Mouse (Mus musculus) kidney, adult 9 months (tissue): ENCODE measurements around the gene Ddx43.

ENCODE experiments used
- DNase-seq: peaks from one replicate; pipeline ENCODE4 v3.0.0; 2022

Ddx43 gene

DNA sequence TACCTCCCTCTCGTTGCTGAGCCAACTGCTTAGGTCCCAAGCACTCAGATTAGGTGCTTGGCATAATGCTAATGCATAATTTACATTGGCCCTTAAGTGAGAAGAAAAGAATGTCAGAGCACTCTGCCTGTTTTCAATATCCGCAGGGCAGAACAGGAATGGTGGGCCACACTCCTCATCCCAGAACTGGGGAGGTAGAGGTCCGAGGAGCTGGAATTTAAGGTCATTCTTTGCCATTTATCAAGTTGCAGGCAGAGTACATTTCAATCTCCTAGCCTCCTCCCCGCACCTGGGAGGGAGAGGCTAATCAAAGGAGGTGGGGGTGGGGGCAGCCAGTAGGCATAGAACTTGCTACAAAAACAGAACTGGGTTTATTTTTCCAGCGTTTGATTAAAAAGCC lies 21.2 kb upstream of the Ddx43 start:
- no peak for DNase-seq

DNA sequence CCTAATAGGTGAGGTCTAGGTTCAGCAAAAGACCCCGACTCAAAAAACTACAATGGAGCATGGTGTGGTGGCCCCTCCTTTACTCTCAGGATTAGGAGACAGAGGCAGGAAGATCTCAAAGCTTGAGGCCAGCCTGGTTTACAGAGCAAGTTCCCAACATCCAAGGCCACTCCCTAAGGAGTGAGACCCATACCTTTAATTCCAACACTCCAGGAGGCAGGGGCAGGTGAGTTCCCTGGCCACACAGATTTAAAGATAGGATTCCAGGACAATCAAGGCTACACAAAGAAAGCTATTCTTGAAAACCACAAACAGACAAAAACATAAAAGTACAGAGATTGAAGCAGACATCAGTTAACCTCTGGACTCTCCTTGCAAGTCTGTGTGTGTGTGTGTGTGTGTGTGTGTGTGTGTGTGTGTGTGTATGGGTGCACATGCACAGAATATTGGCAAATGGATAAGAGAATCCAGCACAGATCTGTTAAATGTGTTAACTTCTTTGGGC lies 20.6 kb upstream of the Ddx43 start:
- DNase-seq, result no peak

DNA sequence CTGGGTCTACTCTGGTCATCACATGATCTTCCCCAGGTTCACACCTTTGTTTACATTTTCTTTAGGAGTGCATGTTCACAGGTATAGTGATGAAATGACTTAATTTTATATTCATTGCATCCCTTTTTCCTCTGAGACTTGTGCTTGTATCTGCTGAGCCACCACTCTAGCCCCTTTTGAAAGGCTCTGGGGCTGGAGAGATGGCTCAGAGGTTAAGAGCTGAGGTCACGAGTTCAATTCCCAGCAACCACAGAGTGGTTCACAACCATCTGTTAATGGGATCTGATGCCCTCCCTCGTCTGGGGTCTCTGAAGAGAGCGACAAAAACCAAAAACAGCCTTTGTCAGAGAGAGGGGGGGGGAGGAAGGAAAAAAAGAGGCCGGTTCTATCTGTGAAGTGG lies 20.1 kb upstream of the Ddx43 start:
- no peak for DNase-seq

DNA sequence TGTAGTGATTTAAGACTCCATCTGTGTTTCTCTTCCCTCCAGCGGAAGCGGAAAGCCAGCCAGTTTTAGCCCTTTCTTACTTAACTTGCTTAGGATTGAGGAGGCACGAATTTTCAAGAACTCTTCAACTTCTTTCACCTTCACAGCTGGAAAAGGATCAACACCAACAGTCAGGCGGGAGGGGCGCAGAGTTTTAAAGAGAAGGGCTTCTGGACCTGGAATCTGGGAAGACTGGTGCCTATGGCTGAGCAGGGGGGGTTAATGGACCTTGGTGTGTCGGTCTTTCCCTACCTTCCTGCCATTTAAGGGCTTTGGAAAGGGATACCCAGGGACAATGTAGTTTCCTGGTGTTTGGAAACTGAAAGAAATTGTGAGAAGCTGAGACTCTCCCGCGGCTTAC lies 18.0 kb upstream of the Ddx43 start:
- no peak for DNase-seq

DNA sequence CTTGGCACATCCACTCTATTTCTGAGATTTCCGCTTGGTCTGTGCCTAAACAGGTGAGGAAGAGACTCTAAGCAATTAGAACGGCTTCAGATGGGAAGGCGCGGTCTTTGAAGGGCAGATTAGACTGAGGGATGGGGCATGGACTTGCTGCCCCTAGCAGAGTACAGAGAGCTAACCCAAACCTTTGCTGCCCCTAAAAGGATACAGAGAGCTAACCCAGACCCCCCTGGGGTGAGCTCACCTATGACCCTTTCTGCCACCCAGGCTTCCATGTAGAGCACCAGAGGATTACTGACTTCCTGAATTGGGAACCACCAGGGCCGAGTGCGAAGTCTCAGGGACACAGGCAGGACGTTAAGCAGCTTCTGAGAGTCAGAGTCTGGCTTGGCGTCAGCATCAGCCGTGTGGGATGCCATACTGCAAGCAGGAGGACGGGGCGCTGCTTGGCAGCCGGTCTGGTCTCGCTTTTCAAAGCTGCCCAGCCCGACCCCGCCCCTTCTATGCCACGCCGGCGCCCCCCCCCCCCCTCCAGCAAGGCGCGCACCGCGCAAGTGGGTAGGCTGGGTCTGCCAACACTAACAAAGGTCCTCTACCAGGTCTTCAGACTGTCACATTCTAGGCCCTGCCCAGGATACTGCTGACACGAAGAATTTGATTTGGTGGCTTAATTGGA lies 17.3 kb upstream of the Ddx43 start, which contains the start of gene Ooep:
Gene Ooep, minus strand, starts transcription at position 613 of the 673 bp plus-strand sequence.
- DNase-seq, result no peak

DNA sequence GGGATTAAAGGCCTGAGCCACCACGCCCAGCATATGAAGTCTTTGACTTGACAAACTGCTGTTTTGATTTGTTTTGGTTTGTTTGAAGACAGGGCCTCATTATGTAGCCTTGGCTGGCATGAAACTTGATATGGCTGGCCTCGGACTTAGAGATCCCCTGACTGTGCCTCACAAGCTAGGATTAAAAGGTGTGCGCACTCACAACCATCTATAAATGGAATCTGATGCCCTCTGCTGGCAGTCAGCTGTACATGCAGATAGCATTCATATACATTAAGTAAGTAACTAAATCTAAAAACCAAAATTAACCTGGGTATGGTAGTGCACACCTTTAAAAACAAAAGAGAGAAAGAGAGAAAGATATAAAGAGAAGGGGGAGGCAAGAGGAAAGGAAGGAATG lies 9.7 kb upstream of the Ddx43 start:
- DNase-seq, result peak; percentile 29

DNA sequence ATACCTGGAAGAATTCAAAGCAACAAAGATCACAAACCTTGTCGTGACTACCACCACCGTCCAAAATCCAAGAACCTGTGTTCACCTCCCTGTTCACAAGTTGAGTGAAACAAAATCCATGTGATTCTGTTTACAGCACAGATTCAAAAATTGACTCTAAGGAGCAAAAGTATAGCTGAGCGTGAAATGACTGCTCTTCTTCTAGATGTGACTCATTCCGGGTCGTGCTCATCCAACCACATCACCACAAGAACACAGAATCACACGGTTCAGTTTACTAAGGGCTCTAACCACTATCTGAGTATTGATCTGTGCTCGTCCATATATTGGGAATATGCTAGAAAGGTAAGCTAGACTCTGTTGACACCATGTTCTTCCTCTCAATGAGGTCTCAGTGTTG lies 8.6 kb upstream of the Ddx43 start:
- DNase-seq, result no peak

GRCm38 (mm10) chr9:78389981-78390380 lies 5.6 kb upstream of the Ddx43 start:
- no peak for DNase-seq

DNA sequence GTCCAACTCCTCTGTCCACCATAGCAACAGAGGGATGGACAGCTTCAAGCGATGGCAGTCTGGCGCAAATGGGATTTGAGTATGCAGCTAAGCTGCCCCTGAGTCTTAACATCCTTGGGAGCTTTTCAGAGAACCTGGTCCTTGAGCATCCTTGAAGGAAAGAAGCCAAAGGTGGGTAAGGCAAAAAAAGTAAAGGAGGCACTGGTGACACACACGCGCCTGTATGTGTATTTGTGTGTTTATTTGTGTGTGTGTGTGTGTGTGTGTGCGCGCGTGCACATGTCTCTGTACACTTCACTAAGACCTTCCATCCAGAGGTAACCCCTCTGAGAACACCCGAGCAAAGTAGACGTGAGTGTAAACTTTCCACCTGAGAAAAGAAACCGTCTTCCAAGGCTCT lies 1.8 kb upstream of the Ddx43 start:
- DNase-seq, result no peak

- DNase-seq, result no peak
Observed at GRCm38 (mm10) chr9:78394602-78395001, 975 bp upstream of the Ddx43 start.

GRCm38 (mm10) chr9:78395244-78395629 lies 340 bp upstream of the Ddx43 start:
- no peak for DNase-seq

DNA sequence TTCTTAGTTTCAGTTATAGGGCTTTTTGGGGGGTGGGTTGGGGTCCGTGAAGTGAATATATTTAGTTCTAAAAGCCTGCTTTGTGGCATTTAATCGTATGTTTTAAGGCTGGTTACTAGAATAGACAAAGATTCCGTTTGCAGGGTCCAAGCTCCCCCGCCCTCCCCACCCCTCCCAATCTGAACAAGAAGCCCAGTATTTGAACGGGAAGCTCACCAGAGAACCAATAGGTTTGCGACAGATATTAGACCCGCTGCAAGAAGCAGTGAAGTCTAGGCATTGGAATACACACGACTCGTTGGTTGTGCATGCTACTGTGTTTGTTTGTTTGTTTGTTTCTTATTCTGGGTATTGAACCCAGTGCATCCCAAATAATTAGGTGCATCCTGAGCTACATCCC lies 940 bp downstream of the Ddx43 start:
- DNase-seq, result no peak

DNA sequence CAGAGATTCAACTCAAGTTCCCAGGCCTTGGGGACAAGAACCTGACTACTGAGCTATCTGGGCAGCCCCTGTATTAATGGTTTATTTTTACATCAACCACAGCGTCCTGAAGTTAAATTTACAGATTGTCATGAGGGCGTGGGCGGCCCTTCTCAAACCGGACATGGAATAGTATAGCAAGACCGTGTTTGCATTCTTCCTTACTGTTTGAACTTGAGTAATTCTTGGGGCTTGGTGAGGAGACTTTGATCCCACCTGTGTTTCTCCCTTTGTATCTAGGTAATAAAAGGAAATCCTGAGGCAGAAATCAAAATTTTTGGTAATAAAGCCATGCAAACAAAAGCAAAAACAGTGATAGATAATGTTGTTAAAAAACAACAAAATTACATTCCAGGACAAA lies 5.0 kb downstream of the Ddx43 start:
- DNase-seq, result no peak

GRCm38 (mm10) chr9:78401596-78401995 lies 6.0 kb downstream of the Ddx43 start:
- no peak for DNase-seq

DNA sequence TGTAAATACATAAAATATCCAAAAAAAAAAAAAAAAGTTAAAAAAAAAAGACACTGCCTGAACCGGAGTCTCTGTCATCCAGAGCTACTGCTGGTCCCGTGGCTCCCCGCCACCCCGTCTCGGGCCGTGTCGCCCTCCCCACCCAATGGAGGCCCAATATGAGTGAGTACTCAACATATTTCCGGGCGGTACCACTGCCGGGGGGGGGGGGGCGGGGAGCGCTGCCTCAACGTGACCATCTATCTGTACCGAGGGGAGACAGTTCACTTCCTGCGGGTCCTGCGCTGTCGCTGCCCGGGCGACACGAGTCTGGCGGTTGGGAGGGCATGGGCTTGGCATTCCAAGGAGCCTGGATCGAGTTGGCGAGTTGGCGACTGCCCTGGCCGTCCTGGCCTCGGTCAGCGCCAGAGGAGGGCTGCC lies 31.8 kb downstream of the Ddx43 start:
- no peak for DNase-seq

DNA sequence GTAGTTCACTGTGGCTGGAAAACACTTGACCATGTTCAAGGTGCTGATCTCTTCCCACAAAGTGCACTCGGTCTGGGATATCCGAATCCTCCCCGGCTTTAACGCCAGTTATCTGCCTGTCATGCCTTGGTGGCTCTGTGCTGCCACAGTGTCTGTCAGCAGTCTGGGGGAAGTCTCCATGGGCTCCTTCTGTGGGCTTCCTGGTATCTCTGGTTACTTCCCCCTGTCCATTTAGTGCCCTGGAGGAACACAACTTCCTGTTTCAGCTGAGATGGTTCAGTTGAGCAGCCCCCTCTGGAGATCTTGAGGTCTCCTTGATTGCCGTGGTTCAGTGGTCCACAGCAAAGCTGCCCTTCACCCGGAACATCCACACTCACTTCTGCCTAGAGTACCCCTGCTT lies 32.6 kb downstream of the Ddx43 start:
- DNase-seq, result no peak

- no peak for DNase-seq
Observed at GRCm38 (mm10) chr9:78428870-78429432, 33.4 kb downstream of the Ddx43 start.

DNA sequence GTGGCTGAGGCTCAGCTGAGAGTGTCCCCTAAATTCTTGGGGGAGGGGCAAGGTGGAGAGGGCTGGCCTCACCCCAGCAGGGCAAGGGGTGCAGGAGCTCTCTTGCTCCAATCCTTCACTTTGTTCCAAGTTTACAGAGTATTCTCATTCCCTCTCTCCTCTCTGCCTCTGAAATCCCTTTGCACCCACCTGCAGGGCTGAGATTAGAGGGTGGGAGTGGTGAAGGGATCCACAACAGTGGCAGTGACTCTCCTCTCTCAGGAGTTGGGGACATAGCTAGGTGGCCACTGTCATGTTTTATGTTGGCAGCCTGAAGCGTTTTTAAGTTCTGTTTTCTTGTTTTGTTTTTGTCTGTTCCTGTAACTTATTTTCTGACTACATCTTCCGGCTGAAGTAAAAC lies 34.0 kb downstream of the Ddx43 start:
- no peak for DNase-seq

GRCm38 (mm10) chr9:78430486-78430885 lies 34.9 kb downstream of the Ddx43 start:
- no peak for DNase-seq

DNA sequence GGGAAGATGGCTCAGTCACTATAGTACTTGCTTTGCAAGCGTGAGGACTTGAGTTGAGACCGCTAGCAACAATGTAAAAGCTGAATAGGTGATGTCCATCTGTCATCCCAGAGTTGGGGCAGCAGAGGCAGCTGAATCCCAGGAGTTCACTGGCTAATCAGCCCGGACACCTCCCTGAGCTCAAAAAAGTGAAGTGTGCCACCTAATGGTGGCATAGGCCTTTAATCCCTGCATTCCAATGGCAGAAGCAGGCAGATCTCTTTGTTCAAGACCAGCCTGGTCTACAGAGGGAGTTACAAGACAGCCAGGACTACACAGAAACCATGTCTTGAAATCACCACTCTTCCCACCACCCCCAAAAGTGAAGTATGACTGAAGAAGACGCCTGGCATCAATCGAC lies 36.9 kb downstream of the Ddx43 start:
- no peak for DNase-seq

GRCm38 (mm10) chr9:78439426-78439825 lies 43.8 kb downstream of the Ddx43 start:
- DNase-seq, result peak; percentile 10

DNA sequence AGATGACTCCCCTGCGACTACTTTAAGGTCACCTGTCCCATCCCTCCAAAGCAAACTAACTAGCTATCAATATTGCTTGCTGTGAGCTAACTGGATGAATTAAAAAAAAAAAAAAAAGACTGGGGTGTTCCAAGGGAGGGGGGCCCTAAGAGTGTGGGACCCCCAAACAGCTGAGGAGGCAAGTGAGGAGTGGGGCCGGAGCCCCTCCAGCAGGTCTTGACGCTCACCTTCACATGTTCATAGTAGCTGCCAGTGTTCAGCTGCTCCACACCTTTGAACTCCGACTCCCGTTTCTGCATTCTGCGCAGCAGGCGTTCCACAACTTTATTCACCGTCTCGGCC lies 46.6 kb downstream of the Ddx43 start:
- no peak for DNase-seq

DNA sequence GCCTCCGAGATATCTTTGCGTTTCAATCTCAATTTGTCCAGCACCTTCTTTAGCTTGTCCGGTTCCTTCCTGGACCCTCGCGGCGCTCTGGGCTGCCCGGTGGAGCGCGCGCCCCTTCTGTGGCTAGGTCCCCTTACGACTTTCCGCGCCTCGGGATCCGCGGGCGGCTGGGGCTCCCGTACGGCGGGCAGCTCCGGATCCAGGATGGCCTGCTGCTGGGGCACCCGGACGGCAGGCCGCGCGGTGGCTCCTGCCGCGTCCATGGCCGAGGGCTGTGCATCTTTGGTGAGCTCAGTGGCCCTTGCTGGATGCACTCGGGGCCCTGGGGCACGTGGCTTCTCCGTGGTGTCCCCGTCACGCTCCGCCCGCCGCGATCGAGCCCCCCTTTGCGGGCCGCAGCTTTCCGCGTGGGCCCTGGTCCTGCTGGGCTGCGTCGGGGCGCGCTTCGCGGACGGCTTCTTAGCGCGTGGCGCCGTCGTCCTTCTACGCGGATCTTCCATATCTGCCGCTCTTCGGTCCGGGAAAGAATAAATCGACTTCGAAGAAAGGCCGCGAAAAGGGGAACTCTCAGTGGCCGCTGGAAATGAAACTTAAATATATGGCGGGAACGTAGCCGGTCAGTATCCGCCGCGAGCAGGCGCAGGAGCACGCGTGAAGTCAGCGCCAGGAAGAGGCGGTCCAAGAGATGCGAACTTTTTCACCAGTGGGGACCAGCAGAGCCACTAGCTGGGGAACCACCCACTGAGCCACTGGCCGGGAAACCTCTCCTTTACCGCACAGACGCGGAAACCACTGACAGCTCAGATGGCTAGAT lies 47.2 kb downstream of the Ddx43 start, which contains the start of gene Cgas:
Gene Cgas, minus strand, starts transcription at position 659 of the 814 bp plus-strand sequence.
- DNase-seq, result peak; percentile 60

GRCm38 (mm10) chr9:78447606-78447972 lies 52.0 kb downstream of the Ddx43 start:
- DNase-seq, result no peak
